Mouse (Mus musculus) cerebellum, adult 8-10 months (tissue): ENCODE data around the gene Tap1.

Source experiments
- DNase-seq: peaks from one replicate; pipeline ENCODE4 v3.0.0; 2022

Gene Tap1

DNA sequence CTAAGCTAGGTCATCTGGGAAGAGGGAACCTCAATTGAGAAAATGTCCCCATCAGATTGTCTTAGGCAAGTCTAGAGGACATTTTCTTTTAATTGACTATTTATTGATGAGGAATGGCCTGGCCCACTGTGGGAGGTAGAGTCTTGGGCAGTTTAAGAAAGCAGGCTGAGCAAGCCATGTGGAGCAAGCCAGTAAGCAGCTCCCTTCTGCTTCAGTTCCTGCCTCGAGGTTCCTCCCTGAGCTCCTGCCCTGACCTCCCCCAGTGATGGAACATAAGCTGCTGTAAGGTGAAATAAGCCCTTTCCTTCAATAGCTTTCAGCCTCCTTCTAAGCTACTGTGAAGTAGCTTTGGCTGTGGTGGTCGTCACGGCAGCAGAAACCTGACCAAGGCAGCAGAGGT is 50.4 kb downstream of the Tap1 start:
- DNase-seq = no peak

- DNase-seq = no peak
Measured at GRCm38 (mm10) chr17:34238706-34239105, 51.4 kb downstream of the Tap1 start, which contains the start of gene H2-Ob. Gene H2-Ob (plus strand): TSS chr17:34238903.

- no peak for DNase-seq
Measured at GRCm38 (mm10) chr17:34239601-34240041, 52.3 kb downstream of the Tap1 start.

- no peak for DNase-seq
Measured at GRCm38 (mm10) chr17:34240366-34240765, 53.0 kb downstream of the Tap1 start.

- DNase-seq = no peak
Measured at GRCm38 (mm10) chr17:34240916-34241315, 53.6 kb downstream of the Tap1 start.

DNA sequence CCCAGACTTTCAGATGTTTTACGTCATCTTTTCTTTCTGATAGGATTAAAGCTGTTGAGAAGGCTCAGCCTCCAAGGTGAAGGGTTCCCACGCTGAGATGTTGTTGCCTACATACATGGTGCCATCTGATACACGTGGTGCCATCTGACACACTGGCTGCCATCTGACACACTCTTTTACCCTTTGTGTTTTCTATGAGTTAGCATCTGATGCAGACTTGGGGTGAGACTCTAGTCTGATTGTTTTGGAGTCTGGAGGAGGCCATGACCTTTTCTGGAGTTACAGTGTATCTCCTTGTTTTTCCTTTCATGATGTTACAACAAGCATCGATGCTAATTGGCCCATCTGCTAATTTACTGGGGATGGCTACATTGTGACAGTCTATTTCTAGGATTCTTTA is 57.3 kb downstream of the Tap1 start:
- DNase-seq = no peak
